Mouse (Mus musculus) activated CD4-positive, CD25-positive, alpha-beta regulatory T cell, adult 9 weeks (primary cell): ENCODE measurements around the gene Gm28171. TPM values are rescaled to one million over a fixed set of nuclear protein-coding genes. Genes with fewer than 3 reads are reported as not detected.

Source experiments
- polyA plus RNA-seq: library from polyadenylated mRNA; unstranded; fragments of 100-300 nt; shearing (Covaris generic); gene quantifications from one replicate; pipeline ENCODE4 v1.2.1, GENCODE M21; 2017

The Gm28171 gene
- not detected for polyA plus RNA-seq

DNA sequence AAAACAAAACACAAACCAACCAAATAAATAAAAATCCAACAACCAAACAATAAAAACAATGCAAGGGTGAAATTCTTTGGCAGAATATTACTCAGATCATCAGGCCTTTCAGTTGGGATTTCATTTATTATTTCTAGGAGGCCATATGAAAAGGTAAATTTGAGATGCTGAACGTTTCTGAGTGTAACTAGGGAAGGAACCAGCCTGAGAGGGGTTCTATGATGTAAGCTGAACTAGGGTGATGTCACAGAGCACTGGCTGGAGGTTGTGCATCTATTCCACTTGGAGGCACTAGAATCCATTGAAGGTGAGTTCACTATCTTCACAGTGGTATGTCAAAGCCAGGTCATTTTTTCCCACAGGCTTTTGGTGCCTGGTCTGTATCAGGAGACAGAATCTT is at the start of gene Gm28171:
TSS of gene Gm28171 (plus strand) at position 301 of the 400 bp plus-strand sequence.

Other genes with a start within 250 kb of the Gm28171 start
- gene Gm21854, start 136.4 kb upstream of the Gm28171 start, polyA plus RNA-seq = not detected
- not detected for gene Gm20914, start 67.4 kb upstream of the Gm28171 start, polyA plus RNA-seq
- not detected for gene Gm21778, start 149.1 kb downstream of the Gm28171 start, polyA plus RNA-seq